Mouse (Mus musculus) myocyte (in vitro differentiated cells): ENCODE data around the gene Dnmt1.

Experiments
- CEBPB ChIP-seq: IDR thresholded peaks from 2 replicates; pipeline ENCODE4 v1.6.1; 2011; ENCODE audit warnings: mild to moderate bottlenecking, moderate library complexity; ENCODE audit not compliant: poor library complexity, insufficient read depth, severe bottlenecking
- E2F4 ChIP-seq: IDR thresholded peaks from one replicate; pipeline ENCODE4 v1.6.1; 2011; ENCODE audit warnings: mild to moderate bottlenecking, control low read depth, moderate library complexity; ENCODE audit not compliant: insufficient read depth
- MAX ChIP-seq: IDR thresholded peaks from one replicate; pipeline ENCODE4 v1.6.1; 2011; ENCODE audit warnings: low read depth, mild to moderate bottlenecking, control low read depth
- MYOG ChIP-seq, 3 experiments: IDR thresholded peaks; one replicate each; pipeline ENCODE4 v1.6.1; 2011; ENCODE audit warnings: control low read depth in 2 of 3, low read depth in 2 of 3, mild to moderate bottlenecking in 2 of 3; ENCODE audit not compliant: insufficient read length in 2 of 3, control insufficient read depth in 1 of 3, insufficient read depth in 1 of 3
- POLR2A ChIP-seq: IDR thresholded peaks from one replicate; pipeline ENCODE4 v1.6.1; 2011; ENCODE audit warnings: low read depth, mild to moderate bottlenecking, control low read depth, moderate library complexity; ENCODE audit not compliant: insufficient read length
- POLR2AphosphoS2 ChIP-seq: IDR thresholded peaks from one replicate; pipeline ENCODE4 v1.6.1; 2011; ENCODE audit warnings: low read depth, control low read depth; ENCODE audit not compliant: insufficient read length
- USF1 ChIP-seq: IDR thresholded peaks from one replicate; pipeline ENCODE4 v1.6.1; 2011; ENCODE audit warnings: low read depth, mild to moderate bottlenecking, control low read depth, moderate library complexity

DNA sequence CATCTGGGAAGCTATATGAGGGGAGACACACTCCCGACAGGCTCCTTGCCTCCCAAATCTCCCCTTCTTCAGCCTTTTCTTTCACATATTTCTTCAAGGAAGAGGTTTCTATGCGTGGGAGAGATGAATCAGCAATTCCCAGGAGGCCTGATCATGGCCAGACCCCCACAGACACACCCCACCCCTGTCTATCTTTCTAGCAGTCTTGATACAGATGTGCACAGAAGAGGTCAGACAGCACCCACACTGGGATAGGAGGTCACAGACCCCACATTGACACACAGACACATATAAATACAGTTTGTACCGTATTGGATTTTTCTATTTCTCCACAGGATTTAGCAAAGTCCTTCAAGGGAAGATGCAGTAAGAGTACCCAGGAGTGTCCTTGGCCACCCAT, 6.3 kb upstream of the Dnmt1 start:
- TF ChIP-seq E2F4, result no peak
- TF ChIP-seq MYOG (IDR thresholded peaks at IDR 0.05; ENCODE audit: control insufficient read depth in 1 of 3, insufficient read depth in 1 of 3, insufficient read length in 2 of 3, low read depth in 2 of 3), result no peak
- no peak for TF ChIP-seq POLR2AphosphoS2
- TF ChIP-seq USF1, result no peak
- TF ChIP-seq MAX, result no peak
- TF ChIP-seq POLR2A, result no peak
- TF ChIP-seq CEBPB, result no peak
